Mouse (Mus musculus) left cerebral cortex, adult 9 months (tissue): ENCODE data around the gene Cfb.

Source experiments
- DNase-seq, 2 experiments: peaks; one replicate each; pipeline ENCODE4 v3.0.0; 2022; ENCODE audit warnings: low spot score in 2 of 2

Gene Cfb

GRCm38 (mm10) chr17:34884704-34885103 is 22.4 kb upstream of the Cfb start:
- DNase-seq: no peak

GRCm38 (mm10) chr17:34883332-34883731 is 21.0 kb upstream of the Cfb start:
- DNase-seq: no peak

- no peak for DNase-seq
These were observed 19.5 kb upstream of the Cfb start, which contains the start of gene Gm20547 for GRCm38 (mm10) chr17:34881683-34882310. TSS of gene Gm20547 (minus strand) at chr17:34882042.

- DNase-seq: no peak
These were observed 18.8 kb upstream of the Cfb start for GRCm38 (mm10) chr17:34881166-34881565.

- DNase-seq: no peak
These were observed 17.1 kb upstream of the Cfb start, which contains the start of gene Zbtb12 for GRCm38 (mm10) chr17:34879336-34879879. TSS of gene Zbtb12 (plus strand) at chr17:34879483.

- no peak for DNase-seq
These were observed 12.0 kb upstream of the Cfb start for GRCm38 (mm10) chr17:34874321-34874720.

GRCm38 (mm10) chr17:34865981-34866380 is 3.7 kb upstream of the Cfb start:
- no peak for DNase-seq

GRCm38 (mm10) chr17:34861704-34862415 is 458 bp downstream of the Cfb start:
- DNase-seq: no peak

- no peak for DNase-seq
These were observed 1.8 kb downstream of the Cfb start for GRCm38 (mm10) chr17:34860514-34860913.

- no peak for DNase-seq
These were observed 3.6 kb downstream of the Cfb start for GRCm38 (mm10) chr17:34858670-34859069.

- DNase-seq: no peak
These were observed 6.5 kb downstream of the Cfb start for GRCm38 (mm10) chr17:34855825-34856224.

GRCm38 (mm10) chr17:34854761-34855160 is 7.6 kb downstream of the Cfb start:
- no peak for DNase-seq

- no peak for DNase-seq
These were observed 8.8 kb downstream of the Cfb start for GRCm38 (mm10) chr17:34853511-34853910.

GRCm38 (mm10) chr17:34850517-34851125 is 11.7 kb downstream of the Cfb start:
- DNase-seq: no peak

GRCm38 (mm10) chr17:34849722-34850516 is 12.4 kb downstream of the Cfb start, which contains the start of the genes Skiv2l and Nelfe:
TSS of gene Skiv2l (minus strand) at chr17:34850210.
TSS of gene Nelfe (plus strand) at chr17:34850391.
- DNase-seq: peak; percentile 92 to 97

GRCm38 (mm10) chr17:34847615-34848014 is 14.7 kb downstream of the Cfb start:
- no peak for DNase-seq

- DNase-seq: no peak
These were observed 15.1 kb downstream of the Cfb start for GRCm38 (mm10) chr17:34847192-34847591.

- DNase-seq: no peak
These were observed 17.4 kb downstream of the Cfb start for GRCm38 (mm10) chr17:34844884-34845283.

- no peak for DNase-seq
These were observed 21.5 kb downstream of the Cfb start for GRCm38 (mm10) chr17:34840736-34841307.

- DNase-seq: no peak
These were observed 23.5 kb downstream of the Cfb start for GRCm38 (mm10) chr17:34838785-34839184.
